Mouse (Mus musculus) hindbrain, postnatal 0 days (tissue): ENCODE data around the gene Klhl12. TPM values are rescaled to one million over a fixed set of nuclear protein-coding genes. Genes with fewer than 3 reads are reported as not detected.

ENCODE experiments used
- ATAC-seq: fragments of 200-750 bp; cut with Nextera tagmentation; 2 replicates; pipeline ENCODE4 v1.8.0; 2017; ENCODE audit warnings: mild to moderate bottlenecking, moderate TSS enrichment, moderate library complexity
- DNase-seq: peaks from one replicate; pipeline ENCODE4 v3.0.0-alpha.2; 2015; ENCODE audit warnings: low spot score
- H3K27ac ChIP-seq: fragments of 300-500 bp; sonication (generic); 2 replicates; pipeline ENCODE4 v1.5.1; 2014; ENCODE audit warnings: mild to moderate bottlenecking
- H3K27me3 ChIP-seq: fragments of 300-500 bp; sonication (generic); 2 replicates; pipeline ENCODE4 v1.6.1; 2014; ENCODE audit warnings: low read length, mixed read lengths; ENCODE audit not compliant: insufficient read depth
- H3K36me3 ChIP-seq: fragments of 300-500 bp; sonication (generic); 2 replicates; pipeline ENCODE4 v1.6.1; 2014; ENCODE audit warnings: low read length, mixed read lengths; ENCODE audit not compliant: insufficient read depth
- H3K4me1 ChIP-seq: fragments of 300-500 bp; sonication (generic); 2 replicates; pipeline ENCODE4 v1.6.1; 2014; ENCODE audit warnings: antibody characterized with exemption, low read length, mixed read lengths; ENCODE audit not compliant: insufficient read depth
- H3K4me2 ChIP-seq: fragments of 300-500 bp; sonication (generic); 2 replicates; pipeline ENCODE4 v1.6.1; 2014; ENCODE audit warnings: low read depth, mild to moderate bottlenecking, low read length, moderate library complexity, mixed read lengths
- H3K4me3 ChIP-seq: fragments of 300-500 bp; sonication (generic); 2 replicates; pipeline ENCODE4 v1.5.1; 2014; ENCODE audit warnings: low read length
- H3K9ac ChIP-seq: fragments of 300-500 bp; sonication (generic); replicated peaks from 2 replicates; pipeline ENCODE4 v1.6.1; 2014; ENCODE audit warnings: mild to moderate bottlenecking, low read length, moderate library complexity, mixed read lengths
- H3K9me3 ChIP-seq: fragments of 300-500 bp; sonication (generic); 2 replicates; pipeline ENCODE4 v1.6.1; 2016; ENCODE audit warnings: low read length, mixed read lengths
- CTCF ChIP-seq: IDR thresholded peaks from 2 replicates; pipeline ENCODE4 v1.5.1; 2016; ENCODE audit warnings: antibody characterized with exemption, control low read depth, low read depth
- WGBS: fragments of 180-500 bp; shearing (Covaris S2); extraction: QIAGEN DNeasy Blood & Tissue Kit; methylation state at CpG from one replicate; pipeline ENCODE4 v1.1.7; 2014; 5-methylcytosine and 5-hydroxymethylcytosine counted together
- polyA plus RNA-seq: library from polyadenylated mRNA; unstranded; fragments of >200 nt; fragmentation: Nextera tagmentation; extraction: Ambion mirVana; gene quantifications from 2 replicates; pipeline ENCODE4 v1.2.1, GENCODE M21; 2015
- total RNA-seq: library from RNA; depleted of rRNA; stranded (reverse); fragments of >200 nt; gene quantifications from 2 replicates; pipeline ENCODE4 v1.2.3, GENCODE M21; 2014

The Klhl12 gene
- total and polyA plus RNA-seq, 2 experiments from 2014 or later: 28.5 to 36.9 TPM

- Histone ChIP-seq H3K4me1 (no peaks in the 10 kb centered on the region), H3K27me3 (no peaks in the 10 kb centered on the region), H3K4me3 (peak within 1 kb of the TSS; percentile 80), H3K36me3 (peaks cover 7% of the 10 kb centered on the region; the same call in 1 of the 2 replicates), H3K4me2 (peak within 1 kb of the TSS; percentile 73), H3K9ac (peak within 1 kb of the TSS; percentile 75), H3K27ac (peak within 1 kb of the TSS; percentile 92), H3K9me3 (no peaks in the 10 kb centered on the region)
- TF ChIP-seq CTCF: peak; percentile 64
- DNase-seq (peak; percentile 100), ATAC-seq (peak; percentile 98)
- WGBS: 2% methylated on average over 56 of the region's 58 CpGs
These were observed 39.3 kb downstream of the Klhl12 start, which contains the start of gene Rabif for GRCm38 (mm10) chr1:134494428-134495215. Rabif (plus strand) TSS chr1:134494648.

GRCm38 (mm10) chr1:134495216-134495539 is 39.8 kb downstream of the Klhl12 start:
- Histone ChIP-seq H3K4me1 (no peaks in the 10 kb centered on the region), H3K9me3 (no peaks in the 10 kb centered on the region), H3K9ac (peak overlapping the region; percentile 75), H3K36me3 (peaks cover 2% of the 10 kb centered on the region; the same call in 1 of the 2 replicates), H3K4me2 (peak overlapping the region; percentile 73), H3K4me3 (peak overlapping the region; percentile 80), H3K27me3 (no peaks in the 10 kb centered on the region), H3K27ac (peak overlapping the region; percentile 92)
- DNase-seq (no peak), ATAC-seq (no peak)
- no peak for TF ChIP-seq CTCF
- 18% methylated on average over 5 of the region's 5 CpGs for whole genome bisulfite sequencing

GRCm38 (mm10) chr1:134495991-134496390 is 40.7 kb downstream of the Klhl12 start:
- Histone ChIP-seq H3K4me2 (no peak overlapping the region), H3K27ac (no peak overlapping the region), H3K4me1 (no peaks in the 10 kb centered on the region), H3K4me3 (no peak overlapping the region), H3K36me3 (no peaks in the 10 kb centered on the region), H3K9ac (no peak overlapping the region), H3K27me3 (no peaks in the 10 kb centered on the region), H3K9me3 (no peaks in the 10 kb centered on the region)
- WGBS: 87% methylated on average over 10 of the region's 10 CpGs
- no peak for TF ChIP-seq CTCF
- ATAC-seq: no peak
- no peak for DNase-seq

- H3K4me1 ChIP-seq: no peaks in the 10 kb centered on the region
- no peak overlapping the region for H3K4me3 ChIP-seq
- H3K9ac ChIP-seq: no peak overlapping the region
- H3K4me2 ChIP-seq: no peak overlapping the region
- no peaks in the 10 kb centered on the region for H3K27me3 ChIP-seq
- no peaks in the 10 kb centered on the region for H3K9me3 ChIP-seq
- H3K27ac ChIP-seq: no peak overlapping the region
- ATAC-seq (no peak), DNase-seq (no peak)
- no peak for TF ChIP-seq CTCF
- WGBS: 100% methylated on average over 1 of the region's 1 CpGs
- no peaks in the 10 kb centered on the region; the same call in 1 of the 2 replicates for H3K36me3 ChIP-seq
These were observed 45.6 kb downstream of the Klhl12 start for GRCm38 (mm10) chr1:134500916-134501315.

- no peak overlapping the region for H3K4me2 ChIP-seq
- H3K9me3 ChIP-seq: no peaks in the 10 kb centered on the region
- WGBS: 97% methylated on average over 8 of the region's 8 CpGs
- H3K4me1 ChIP-seq: no peaks in the 10 kb centered on the region
- ATAC-seq: no peak
- no peak overlapping the region for H3K9ac ChIP-seq
- no peak overlapping the region for H3K4me3 ChIP-seq
- TF ChIP-seq CTCF: no peak
- H3K36me3 ChIP-seq: peaks cover 20% of the 10 kb centered on the region
- DNase-seq: no peak
- H3K27ac ChIP-seq: no peak overlapping the region
- H3K27me3 ChIP-seq: no peaks in the 10 kb centered on the region
These were observed 50.9 kb downstream of the Klhl12 start for GRCm38 (mm10) chr1:134506201-134506600.

GRCm38 (mm10) chr1:134510018-134510417 is 54.7 kb downstream of the Klhl12 start:
- peaks cover 8% of the 10 kb centered on the region; the same call in 1 of the 2 replicates for H3K4me1 ChIP-seq
- DNase-seq (no peak), ATAC-seq (no peak)
- H3K27ac ChIP-seq: no peak overlapping the region
- H3K36me3 ChIP-seq: peaks cover 20% of the 10 kb centered on the region
- H3K9ac ChIP-seq: no peak overlapping the region
- no peaks in the 10 kb centered on the region for H3K9me3 ChIP-seq
- TF ChIP-seq CTCF: no peak
- no peak overlapping the region for H3K4me2 ChIP-seq
- H3K4me3 ChIP-seq: no peak overlapping the region
- no peaks in the 10 kb centered on the region for H3K27me3 ChIP-seq
- 67% methylated on average over 7 of the region's 7 CpGs for WGBS

- DNase-seq (peak; percentile 17), ATAC-seq (no peak)
- Histone ChIP-seq H3K4me2 (no peak overlapping the region), H3K27me3 (no peaks in the 10 kb centered on the region), H3K27ac (no peak overlapping the region), H3K9me3 (no peaks in the 10 kb centered on the region), H3K4me3 (no peak overlapping the region), H3K36me3 (peaks cover 8% of the 10 kb centered on the region; the same call in 1 of the 2 replicates), H3K9ac (no peak overlapping the region), H3K4me1 (peaks cover 15% of the 10 kb centered on the region)
- 48% methylated on average over 4 of the region's 4 CpGs for WGBS
- TF ChIP-seq CTCF: no peak
These were observed 56.9 kb downstream of the Klhl12 start for GRCm38 (mm10) chr1:134512183-134512582.
